Mouse (Mus musculus) embryonic stem cell, embryonic (primary cell): ENCODE results near the gene Pde4a.

ENCODE experiments used
- CTCF ChIA-PET, 4 experiments: fragments of 300-600 bp in 2 of 4; fragments of 350-600 bp in 2 of 4; sonication (Branson Sonifier 250); formaldehyde crosslinking; loops; one replicate each; lab custom pipeline; 2022; ENCODE audit warnings: inconsistent platforms in 2 of 4; lab: Charles Lee
- POLR2A ChIA-PET, 4 experiments: fragments of 300-600 bp in 2 of 4; fragments of 350-600 bp in 2 of 4; sonication (Branson Sonifier 250); formaldehyde crosslinking; loops; one replicate each; lab custom pipeline; 2022; ENCODE audit warnings: antibody characterized with exemption in 4 of 4, inconsistent platforms in 1 of 4; lab: Charles Lee

The Pde4a gene

GRCm38 (mm10) chr9:21165041-21165951 is at the start of gene Pde4a:
TSS of gene Pde4a (plus strand) at chr9:21165714.
- POLR2A ChIA-PET = interaction anchor here in 3 of 4 experiments (0.5 to 1.7 kb wide), 8 partner anchors 12 to 402 kb away, joined by 3 to 7 read pairs (median 4); no protein-coding TSS in a partner anchor
- CTCF ChIA-PET = interaction anchor here in 2 of 4 experiments (1.2 to 1.7 kb wide), 3 partner anchors 11 to 55 kb away, joined by 3 to 6 read pairs (median 3); no protein-coding TSS in a partner anchor

- ChIA-PET POLR2A (interaction anchor here in 3 of 4 experiments (0.9 to 11.2 kb wide), 8 partner anchors 9 to 34 kb away, joined by 3 to 69 read pairs (median 7); partner anchors contain the start of genes Gm38431 (in 3 of the 3), Raver1 (in 3 of the 3) and Tyk2 (in 1 of the 3)), CTCF (no interaction called here)
These were observed 48.4 kb upstream of the Pde4a start for GRCm38 (mm10) chr9:21117073-21117472.

GRCm38 (mm10) chr9:21121483-21121882 is 44.0 kb upstream of the Pde4a start:
- POLR2A ChIA-PET = interaction anchor here in 3 of 4 experiments (0.5 to 11.2 kb wide), 21 partner anchors 9 to 116 kb away, joined by 3 to 69 read pairs (median 4); partner anchors contain the start of genes Tyk2 (in 3 of the 3), Gm38431 (in 2 of the 3), Raver1 (in 2 of the 3) and Fdx1l (in 1 of the 3)
- CTCF ChIA-PET = interaction anchor here in 2 of 4 experiments (0.6 to 1.1 kb wide), 2 partner anchors 32 to 104 kb away, joined by 3 read pairs; no protein-coding TSS in a partner anchor

- ChIA-PET POLR2A (interaction anchor here in 3 of 4 experiments (0.6 to 3.5 kb wide), 14 partner anchors 9 to 180 kb away, joined by 3 to 17 read pairs (median 6); partner anchors contain the start of genes Gm38431 (in 2 of the 3) and Raver1 (in 2 of the 3)), CTCF (no interaction called here)
These were observed 40.7 kb upstream of the Pde4a start for GRCm38 (mm10) chr9:21124837-21125236.

GRCm38 (mm10) chr9:21125502-21126258 is 39.8 kb upstream of the Pde4a start:
- ChIA-PET POLR2A (interaction anchor here in 3 of 4 experiments (0.6 to 3.5 kb wide), 13 partner anchors 8 to 132 kb away, joined by 3 to 16 read pairs (median 5); partner anchors contain the start of genes Gm38431 (in 2 of the 3) and Raver1 (in 2 of the 3)), CTCF (interaction anchor here in 3 of 4 experiments (0.7 to 1.2 kb wide), 4 partner anchors 11 to 66 kb away, joined by 3 read pairs; no protein-coding TSS in a partner anchor)

- ChIA-PET POLR2A (interaction anchor here in 2 of 4 experiments (0.5 to 3.5 kb wide), 8 partner anchors 8 to 102 kb away, joined by 3 to 16 read pairs (median 4); partner anchors contain the start of genes Gm38431 (in 2 of the 2) and Raver1 (in 2 of the 2)), CTCF (interaction anchor here in 3 of 4 experiments (0.7 to 1.2 kb wide), 4 partner anchors 10 to 65 kb away, joined by 3 read pairs; no protein-coding TSS in a partner anchor)
These were observed 39.3 kb upstream of the Pde4a start for GRCm38 (mm10) chr9:21126259-21126627.

GRCm38 (mm10) chr9:21131059-21131956 is 34.2 kb upstream of the Pde4a start, which contains the start of gene Tyk2:
TSS of gene Tyk2 (minus strand) at chr9:21131243.
- CTCF ChIA-PET = interaction anchor here (0.5 to 1.4 kb wide), 16 partner anchors 9 to 391 kb away, joined by 3 to 7 read pairs (median 3); partner anchors contain the start of genes Cdkn2d (in 1 of the 4) and Eif3g (in 1 of the 4)
- POLR2A ChIA-PET = interaction anchor here in 3 of 4 experiments (0.5 to 2.6 kb wide), 41 partner anchors 10 to 278 kb away, joined by 3 to 26 read pairs (median 3); partner anchors contain the start of genes Gm38431 (in 3 of the 3), Raver1 (in 3 of the 3), Fdx1l (in 2 of the 3) and Eif3g (in 1 of the 3)

GRCm38 (mm10) chr9:21132102-21132775 is 33.3 kb upstream of the Pde4a start:
- POLR2A ChIA-PET = interaction anchor here in 3 of 4 experiments (0.5 to 9.8 kb wide), 25 partner anchors 8 to 277 kb away, joined by 3 to 52 read pairs (median 5); partner anchors contain the start of genes Gm38431 (in 2 of the 3), Raver1 (in 2 of the 3), Fdx1l (in 1 of the 3) and Icam1 (in 1 of the 3)
- CTCF ChIA-PET = interaction anchor here in 2 of 4 experiments (0.5 to 1.2 kb wide), 6 partner anchors 12 to 375 kb away, joined by 3 to 4 read pairs (median 3); no protein-coding TSS in a partner anchor

GRCm38 (mm10) chr9:21133064-21133707 is 32.3 kb upstream of the Pde4a start:
- ChIA-PET CTCF (interaction anchor here in 2 of 4 experiments (0.9 to 1.2 kb wide), 5 partner anchors 11 to 376 kb away, joined by 3 to 4 read pairs (median 3); no protein-coding TSS in a partner anchor), POLR2A (interaction anchor here in 3 of 4 experiments (0.6 to 9.8 kb wide), 14 partner anchors 9 to 235 kb away, joined by 3 to 52 read pairs (median 5); partner anchors contain the start of genes Gm38431 (in 2 of the 3), Raver1 (in 2 of the 3), Eif3g (in 1 of the 3) and Icam1 (in 1 of the 3))

GRCm38 (mm10) chr9:21134595-21135328 is 30.8 kb upstream of the Pde4a start:
- ChIA-PET CTCF (interaction anchor here in 3 of 4 experiments (0.5 to 1.1 kb wide), 5 partner anchors 34 to 191 kb away, joined by 3 to 10 read pairs (median 4); partner anchors contain the start of gene Zglp1 (in 1 of the 3)), POLR2A (interaction anchor here in 3 of 4 experiments (0.8 to 9.8 kb wide), 14 partner anchors 10 to 256 kb away, joined by 3 to 52 read pairs (median 3); partner anchors contain the start of genes Gm38431 (in 2 of the 3), Raver1 (in 2 of the 3), Eif3g (in 1 of the 3) and Fdx1l (in 1 of the 3))

- ChIA-PET POLR2A (interaction anchor here in 2 of 4 experiments (0.8 to 9.8 kb wide), 12 partner anchors 11 to 237 kb away, joined by 3 to 52 read pairs (median 4); partner anchors contain the start of genes Gm38431 (in 2 of the 2), Icam1 (in 2 of the 2), Raver1 (in 2 of the 2) and Eif3g (in 1 of the 2)), CTCF (interaction anchor here in 1 of 4 experiments (0.5 kb wide), 1 partner anchor 122 kb away, joined by 7 read pairs; no protein-coding TSS in a partner anchor)
These were observed 30.1 kb upstream of the Pde4a start for GRCm38 (mm10) chr9:21135329-21135890.

GRCm38 (mm10) chr9:21135941-21136381 is 29.6 kb upstream of the Pde4a start:
- ChIA-PET POLR2A (interaction anchor here in 3 of 4 experiments (0.7 to 9.8 kb wide), 21 partner anchors 10 to 396 kb away, joined by 3 to 52 read pairs (median 4); partner anchors contain the start of genes Gm38431 (in 2 of the 3), Icam1 (in 2 of the 3), Raver1 (in 2 of the 3) and Eif3g (in 1 of the 3)), CTCF (interaction anchor here in 3 of 4 experiments (0.6 to 2.1 kb wide), 12 partner anchors 12 to 296 kb away, joined by 3 to 9 read pairs (median 6); partner anchors contain the start of gene Eif3g (in 2 of the 3))

GRCm38 (mm10) chr9:21136401-21136800 is 29.1 kb upstream of the Pde4a start:
- POLR2A ChIA-PET = interaction anchor here (0.6 to 9.8 kb wide), 39 partner anchors 10 to 396 kb away, joined by 3 to 52 read pairs (median 4); partner anchors contain the start of genes Fdx1l (in 2 of the 4), Gm38431 (in 2 of the 4), Icam1 (in 2 of the 4) and Raver1 (in 2 of the 4)
- CTCF ChIA-PET = interaction anchor here (0.6 to 2.1 kb wide), 43 partner anchors 9 to 1423 kb away, joined by 3 to 16 read pairs (median 5); partner anchors contain the start of genes Eif3g (in 2 of the 4), Gm38431 (in 1 of the 4), Icam1 (in 1 of the 4) and Raver1 (in 1 of the 4)
